Mouse (Mus musculus) limb, embryonic 14.5 days (tissue): Measurements from ENCODE around the gene Ripply3. TPM values are rescaled to one million over a fixed set of nuclear protein-coding genes. Genes with fewer than 3 reads are reported as not detected.
A peak's percentile ranks its signal among the peaks of the same experiment; 100 is the strongest.

ENCODE experiments used
- ATAC-seq: fragments of 200-750 bp; cut with Nextera tagmentation; 2 replicates; pipeline ENCODE4 v1.8.0; 2017; ENCODE audit warnings: low read depth, moderate number of reproducible peaks, moderate TSS enrichment; ENCODE audit not compliant: low FRiP score
- DNase-seq: peaks from one replicate; pipeline ENCODE4 v3.0.0-alpha.2; 2015; ENCODE audit warnings: low spot score
- H3K27ac ChIP-seq: fragments of 300-500 bp; sonication (generic); replicated peaks from 2 replicates; pipeline ENCODE4 v1.5.1; 2014; ENCODE audit warnings: low read depth, mild to moderate bottlenecking, low read length, moderate library complexity, mixed read lengths
- H3K27me3 ChIP-seq: fragments of 300-500 bp; sonication (generic); 2 replicates; pipeline ENCODE4 v1.6.1; 2014; ENCODE audit warnings: low read length, mixed read lengths; ENCODE audit not compliant: control insufficient read depth, insufficient read depth
- H3K36me3 ChIP-seq: fragments of 300-500 bp; sonication (generic); 2 replicates; pipeline ENCODE4 v1.6.1; 2014; ENCODE audit warnings: mild to moderate bottlenecking, low read length, moderate library complexity, mixed read lengths; ENCODE audit not compliant: control insufficient read depth, insufficient read depth
- H3K4me1 ChIP-seq: fragments of 300-500 bp; sonication (generic); 2 replicates; pipeline ENCODE4 v1.6.1; 2014; ENCODE audit warnings: antibody characterized with exemption, low read length, mixed read lengths; ENCODE audit not compliant: control insufficient read depth, insufficient read depth
- H3K4me2 ChIP-seq: fragments of 300-500 bp; sonication (generic); replicated peaks from 2 replicates; pipeline ENCODE4 v1.6.1; 2014; ENCODE audit warnings: low read depth, mild to moderate bottlenecking, low read length, moderate library complexity; ENCODE audit not compliant: severe bottlenecking
- H3K4me3 ChIP-seq: fragments of 300-500 bp; sonication (generic); replicated peaks from 2 replicates; pipeline ENCODE4 v1.5.1; 2014; ENCODE audit warnings: low read length
- H3K9ac ChIP-seq: fragments of 300-500 bp; sonication (generic); 2 replicates; pipeline ENCODE4 v1.6.1; 2014; ENCODE audit warnings: mild to moderate bottlenecking, low read depth, low read length, moderate library complexity; ENCODE audit not compliant: severe bottlenecking
- H3K9me3 ChIP-seq: fragments of 300-500 bp; sonication (generic); 2 replicates; pipeline ENCODE4 v1.6.1; 2016; ENCODE audit warnings: low read length; ENCODE audit not compliant: control insufficient read depth
- POLR2A ChIP-seq: fragments of 200-500 bp; IDR thresholded peaks from 2 replicates; pipeline ENCODE4 v1.8.0; 2012; ENCODE audit warnings: inconsistent platforms, mild to moderate bottlenecking, moderate library complexity, borderline replicate concordance; ENCODE audit not compliant: insufficient read depth, insufficient read length; ENCODE audit errors: extremely low read depth
- WGBS: fragments of 180-500 bp; shearing (Covaris S2); extraction: QIAGEN DNeasy Blood & Tissue Kit; methylation state at CpG from one replicate; pipeline ENCODE4 v1.1.7; 2014; 5-methylcytosine and 5-hydroxymethylcytosine counted together
- polyA plus RNA-seq, 2 experiments: library from polyadenylated mRNA; depleted of rRNA in 1 of 2; stranded (reverse) in 1 of 2; unstranded in 1 of 2; fragments of >200 nt; fragmentation: Nextera tagmentation in 1 of 2; extraction: Ambion mirVana in 1 of 2; gene quantifications; 2 replicates each; pipeline versions ENCODE4 v1.2.1 to v1.2.3; 2012 to 2014

The Ripply3 gene
- polyA plus RNA-seq, 2 experiments: 2.9 to 5.2 TPM

DNA sequence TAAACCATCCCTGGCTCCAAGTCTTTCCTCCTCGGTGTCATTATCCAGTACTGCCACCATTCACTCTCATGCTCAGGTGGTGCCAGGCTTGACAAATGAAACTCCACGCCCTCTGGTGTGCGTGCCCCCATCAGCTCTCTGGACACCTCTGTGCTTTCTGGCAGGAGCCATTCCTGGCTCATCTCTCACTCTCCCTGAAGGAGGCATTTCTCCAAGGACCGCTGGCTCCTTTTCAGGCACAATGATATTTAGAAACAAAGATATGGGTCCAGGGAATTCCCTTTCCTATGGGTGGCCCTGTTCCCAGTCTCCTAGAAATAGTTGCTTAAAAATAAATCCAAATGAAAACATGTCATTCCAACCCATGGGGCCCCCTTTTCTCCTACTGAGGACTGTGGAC, 19.2 kb upstream of the Ripply3 start:
- no peak overlapping the region for H3K4me2 ChIP-seq
- 94% methylated on average over 4 of the region's 4 CpGs for WGBS
- TF ChIP-seq POLR2A: no peak
- H3K27me3 ChIP-seq: no peaks in the 10 kb centered on the region
- ATAC-seq: no peak
- no peak for DNase-seq
- no peaks in the 10 kb centered on the region for H3K36me3 ChIP-seq
- H3K27ac ChIP-seq: no peak overlapping the region
- no peaks in the 10 kb centered on the region for H3K9me3 ChIP-seq
- H3K9ac ChIP-seq: no peak overlapping the region
- no peak overlapping the region for H3K4me3 ChIP-seq
- peaks cover 9% of the 10 kb centered on the region for H3K4me1 ChIP-seq

DNA sequence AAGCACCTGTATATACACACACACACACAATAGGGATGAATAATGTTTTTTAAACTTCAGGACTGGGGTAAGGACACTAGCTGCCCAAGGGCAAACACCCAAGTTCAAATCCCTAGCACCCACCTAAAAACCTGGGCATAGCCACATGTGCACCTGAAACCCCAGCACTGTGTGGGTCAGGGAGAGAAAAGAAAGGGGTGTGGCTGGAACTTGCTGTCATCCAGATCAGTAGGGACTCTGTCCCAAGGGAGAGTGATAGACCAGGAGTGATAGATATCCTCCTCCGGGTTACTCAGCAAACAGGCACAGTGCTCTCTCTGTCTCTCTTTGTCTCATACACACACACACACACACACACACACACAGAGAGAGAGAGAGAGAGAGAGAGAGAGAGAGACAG, 16.8 kb upstream of the Ripply3 start:
- ATAC-seq: no peak
- DNase-seq: no peak
- no peaks in the 10 kb centered on the region for H3K36me3 ChIP-seq
- no peaks in the 10 kb centered on the region for H3K9me3 ChIP-seq
- H3K27me3 ChIP-seq: no peaks in the 10 kb centered on the region
- 86% methylated on average over 1 of the region's 1 CpGs for WGBS
- H3K27ac ChIP-seq: no peak overlapping the region
- H3K4me2 ChIP-seq: no peak overlapping the region
- H3K9ac ChIP-seq: no peak overlapping the region
- H3K4me1 ChIP-seq: peaks cover 9% of the 10 kb centered on the region
- no peak overlapping the region for H3K4me3 ChIP-seq
- no peak for TF ChIP-seq POLR2A

DNA sequence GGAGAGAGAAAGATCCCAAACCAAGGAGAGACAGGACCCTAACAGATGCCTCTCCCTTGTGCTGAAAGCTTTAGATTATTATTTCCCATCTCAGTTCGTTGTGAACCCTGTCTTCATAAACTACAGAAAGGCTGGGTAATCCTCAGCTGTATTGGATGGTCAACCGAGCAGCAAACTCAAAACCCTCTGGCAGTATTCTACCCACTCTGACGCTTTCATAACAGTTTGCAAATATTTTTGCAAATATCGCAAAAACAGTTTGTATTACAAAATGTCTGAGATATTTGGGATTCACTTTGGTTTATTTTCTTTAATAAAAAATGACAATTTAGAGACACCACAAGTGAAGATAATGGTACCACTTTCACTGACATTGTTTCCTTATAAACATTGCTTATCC, 16.3 kb upstream of the Ripply3 start:
- 0 out of 2 replicates have a peak overlapping the region, but pooled peaks have one; percentile 71 for H3K9ac ChIP-seq
- H3K9me3 ChIP-seq: no peaks in the 10 kb centered on the region
- peak overlapping the region; percentile 87 for H3K4me2 ChIP-seq
- H3K27me3 ChIP-seq: no peaks in the 10 kb centered on the region
- ATAC-seq: no peak
- no peaks in the 10 kb centered on the region for H3K36me3 ChIP-seq
- peak overlapping the region; percentile 56 for H3K4me3 ChIP-seq
- TF ChIP-seq POLR2A: no peak
- no peak for DNase-seq
- 77% methylated on average over 4 of the region's 4 CpGs for WGBS
- H3K27ac ChIP-seq: no peak overlapping the region
- peaks cover 9% of the 10 kb centered on the region for H3K4me1 ChIP-seq

DNA sequence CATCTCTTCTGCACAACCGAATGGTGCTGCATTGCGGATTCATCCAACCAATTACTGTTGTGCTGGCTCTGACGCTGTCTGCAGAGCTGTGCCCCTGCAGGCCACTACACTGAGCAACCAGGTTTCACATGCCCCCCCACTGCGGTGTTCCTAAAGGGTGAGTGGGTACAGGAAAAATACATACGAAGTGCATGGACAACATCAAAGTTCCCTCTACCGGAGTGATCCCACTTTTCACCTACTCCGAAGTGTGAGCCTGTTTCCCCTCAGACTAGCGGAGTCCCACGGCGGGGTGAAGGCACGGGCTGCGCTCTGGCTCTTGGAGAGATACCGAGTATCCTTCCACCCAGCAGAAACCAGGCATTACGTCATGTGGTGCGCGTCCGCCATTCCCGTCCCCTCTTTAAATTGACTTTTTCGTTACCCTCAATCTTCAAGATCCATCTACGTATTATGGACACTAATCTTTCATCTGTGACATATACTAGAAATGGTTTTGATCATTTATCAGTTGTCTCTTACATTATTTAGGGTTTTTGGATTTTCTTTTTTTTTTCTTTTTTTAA, 15.5 kb upstream of the Ripply3 start:
- DNase-seq: peak; percentile 92
- no peaks in the 10 kb centered on the region for H3K27me3 ChIP-seq
- no peaks in the 10 kb centered on the region for H3K9me3 ChIP-seq
- H3K4me2 ChIP-seq: peak overlapping the region; percentile 87
- under 1% methylated on average over 20 of the region's 20 CpGs for WGBS
- H3K36me3 ChIP-seq: no peaks in the 10 kb centered on the region
- peak overlapping the region; percentile 99 for H3K27ac ChIP-seq
- peak overlapping the region; percentile 71 for H3K9ac ChIP-seq
- peak; percentile 55; the same call in 1 of the 2 replicates for TF ChIP-seq POLR2A
- peaks cover 9% of the 10 kb centered on the region for H3K4me1 ChIP-seq
- peak; percentile 87 for ATAC-seq
- H3K4me3 ChIP-seq: peak overlapping the region; percentile 56

DNA sequence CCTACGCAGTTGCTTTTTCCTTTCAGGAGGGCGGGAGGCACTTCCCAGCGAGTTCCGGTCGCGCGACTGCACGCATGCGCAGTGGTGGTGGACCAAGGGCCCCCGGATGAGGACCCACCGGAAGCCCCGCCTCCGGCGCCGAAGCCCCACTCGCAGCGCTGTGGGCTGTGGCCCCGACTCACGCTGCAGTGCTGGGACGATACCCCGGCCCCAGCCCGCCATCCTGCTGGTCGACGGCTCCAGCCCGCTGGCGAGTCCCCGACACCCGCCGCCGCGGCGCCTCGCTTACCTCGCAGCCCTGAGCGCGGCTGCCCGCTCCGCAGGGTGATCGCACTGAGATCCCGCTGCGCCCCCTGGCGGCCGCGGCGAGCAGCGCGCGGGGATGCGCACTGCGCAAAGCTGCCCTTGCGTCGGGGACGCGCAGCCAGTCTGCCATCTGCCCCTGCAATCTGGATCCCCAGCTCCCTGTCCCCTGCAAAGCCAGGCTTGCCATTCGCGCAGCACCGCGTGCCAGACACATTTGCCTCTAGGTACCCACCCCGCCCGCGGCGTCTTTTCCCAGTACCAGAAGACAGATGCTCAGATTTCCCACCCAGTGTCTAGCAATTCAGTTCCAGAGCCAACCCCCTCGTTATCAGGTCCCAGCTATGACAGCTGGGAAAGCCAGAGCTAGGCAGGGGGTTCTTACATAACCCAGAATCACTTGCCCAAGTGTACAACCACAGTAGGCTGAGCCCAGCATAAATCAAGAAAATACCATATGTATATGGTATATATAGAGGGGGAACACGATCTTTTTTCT, 14.8 kb upstream of the Ripply3 start, which contains the start of gene Hlcs:
TSS of gene Hlcs (minus strand) at position 343 of the 802 bp plus-strand sequence.
- Histone ChIP-seq H3K4me3 (peak within 1 kb of the TSS; percentile 56), H3K4me1 (peaks cover 5% of the 10 kb centered on the region), H3K9ac (peak within 1 kb of the TSS; percentile 71), H3K4me2 (peak within 1 kb of the TSS; percentile 87), H3K36me3 (no peaks in the 10 kb centered on the region), H3K9me3 (no peaks in the 10 kb centered on the region), H3K27me3 (no peaks in the 10 kb centered on the region), H3K27ac (peak within 1 kb of the TSS; percentile 99)
- DNase-seq: peak; percentile 98
- ATAC-seq: peak; percentile 91
- 1% methylated on average over 58 of the region's 64 CpGs for WGBS
- TF ChIP-seq POLR2A: peak; percentile 29; the same call in 1 of the 2 replicates
